Mouse (Mus musculus): ENCODE measurements around the gene Bbs9. TPM values are rescaled to one million over a fixed set of nuclear protein-coding genes. Genes with fewer than 3 reads are reported as not detected.

Gene Bbs9
- polyA plus RNA-seq, 1 experiment from 2014 or later: 15.0 TPM

DNA sequence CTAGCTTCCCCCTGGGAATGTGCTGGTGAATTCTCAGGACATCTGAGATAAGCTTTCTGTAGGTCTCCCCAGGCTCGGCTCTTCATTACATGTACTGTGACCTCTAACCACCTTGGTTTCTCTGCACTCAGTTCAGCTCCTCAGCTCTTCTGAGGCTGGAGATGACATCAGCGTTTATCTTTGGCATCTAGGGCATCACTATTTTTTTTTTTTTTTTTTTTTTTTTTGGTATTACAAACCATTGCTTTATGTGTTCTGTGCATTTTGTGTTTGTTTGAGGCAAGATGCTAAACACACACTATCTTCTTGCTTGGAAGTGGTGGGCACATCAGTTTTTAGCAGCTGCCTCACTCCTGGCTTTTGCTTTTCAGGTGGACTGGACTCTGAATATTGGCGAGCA is 102.8 kb downstream of the Bbs9 start:
- Histone ChIP-seq H3K27me3 (ENCODE audit: control insufficient read depth, insufficient read depth, low read length) (no peaks in the 10 kb centered on the region), H3K36me3 (replicated peaks; ENCODE audit: control insufficient read depth, insufficient read depth, low read depth, low read length) (no peaks in the 10 kb centered on the region), H3K9me3 (replicated peaks; ENCODE audit: control insufficient read depth, low read length) (no peaks in the 10 kb centered on the region), H3K27ac (replicated peaks; ENCODE audit: low read depth, low read length) (no peak overlapping the region), H3K4me3 (ENCODE audit: low read depth, low read length) (no peak overlapping the region), H3K4me2 (ENCODE audit: low read depth, low read length) (no peak overlapping the region), H3K4me1 (ENCODE audit: control insufficient read depth, insufficient read depth, low read length) (no peaks in the 10 kb centered on the region), H3K9ac (replicated peaks; ENCODE audit: low read length) (no peak overlapping the region)
- 88% methylated on average over 3 of the region's 3 CpGs for WGBS
- no peak for DNase-seq (ENCODE audit: low spot score)
- ATAC-seq (replicated peaks; ENCODE audit: insufficient number of reproducible peaks, low FRiP score, low TSS enrichment, low read depth): no peak

DNA sequence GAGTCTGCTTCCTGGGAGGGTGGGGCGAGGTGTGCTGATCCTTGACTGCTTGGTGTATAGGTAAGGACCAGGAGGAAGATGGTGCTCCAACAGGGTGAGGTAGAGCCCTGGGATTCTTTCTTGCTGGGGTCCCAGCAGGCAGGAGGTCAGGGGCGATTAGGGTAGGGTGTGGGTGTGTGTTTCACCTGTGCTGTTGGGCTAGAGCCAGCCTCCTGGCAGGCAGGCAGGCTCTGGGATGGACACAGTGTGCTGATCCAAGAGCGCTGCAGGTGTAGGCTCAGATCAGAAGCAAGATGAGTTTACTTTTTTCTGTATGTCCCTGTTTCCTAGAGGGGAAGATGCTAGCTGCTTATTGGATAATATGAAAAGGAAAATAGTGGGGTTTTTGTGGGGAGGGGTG is 108.7 kb downstream of the Bbs9 start:
- H3K27me3 ChIP-seq (ENCODE audit: control insufficient read depth, insufficient read depth, low read length): no peaks in the 10 kb centered on the region
- no peak for ATAC-seq (replicated peaks; ENCODE audit: insufficient number of reproducible peaks, low FRiP score, low TSS enrichment, low read depth)
- WGBS: 89% methylated on average over 3 of the region's 3 CpGs
- H3K4me2 ChIP-seq (ENCODE audit: low read depth, low read length): no peak overlapping the region
- DNase-seq (ENCODE audit: low spot score): no peak
- no peak overlapping the region for H3K9ac ChIP-seq (replicated peaks; ENCODE audit: low read length)
- no peak overlapping the region for H3K27ac ChIP-seq (replicated peaks; ENCODE audit: low read depth, low read length)
- no peaks in the 10 kb centered on the region for H3K36me3 ChIP-seq (replicated peaks; ENCODE audit: control insufficient read depth, insufficient read depth, low read depth, low read length)
- no peaks in the 10 kb centered on the region for H3K9me3 ChIP-seq (replicated peaks; ENCODE audit: control insufficient read depth, low read length)
- no peak overlapping the region for H3K4me3 ChIP-seq (ENCODE audit: low read depth, low read length)
- no peaks in the 10 kb centered on the region for H3K4me1 ChIP-seq (ENCODE audit: control insufficient read depth, insufficient read depth, low read length)

DNA sequence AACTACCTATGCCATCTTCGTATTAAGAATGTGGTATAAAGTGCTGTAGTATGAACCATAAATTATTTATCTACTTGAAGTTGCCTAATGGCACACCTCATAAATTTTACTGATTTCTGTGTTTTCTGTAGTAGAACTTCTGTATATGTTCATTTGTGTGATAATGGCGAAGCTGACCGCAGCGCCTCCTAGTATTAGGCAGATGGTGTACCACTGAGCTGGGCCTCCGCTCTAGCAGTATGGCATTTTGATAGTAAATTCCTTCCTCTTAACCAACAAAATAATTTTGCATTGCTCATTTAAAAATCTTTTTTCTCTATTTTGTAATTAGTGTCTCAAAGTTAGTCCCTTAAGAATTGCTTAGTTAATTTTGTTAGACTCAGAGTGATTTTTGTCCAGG is 117.5 kb downstream of the Bbs9 start:
- Histone ChIP-seq H3K27ac (replicated peaks; ENCODE audit: low read depth, low read length) (no peak overlapping the region), H3K9me3 (replicated peaks; ENCODE audit: control insufficient read depth, low read length) (no peaks in the 10 kb centered on the region), H3K36me3 (replicated peaks; ENCODE audit: control insufficient read depth, insufficient read depth, low read depth, low read length) (no peaks in the 10 kb centered on the region), H3K9ac (replicated peaks; ENCODE audit: low read length) (no peak overlapping the region), H3K27me3 (ENCODE audit: control insufficient read depth, insufficient read depth, low read length) (no peaks in the 10 kb centered on the region), H3K4me1 (ENCODE audit: control insufficient read depth, insufficient read depth, low read length) (no peaks in the 10 kb centered on the region), H3K4me2 (ENCODE audit: low read depth, low read length) (no peak overlapping the region), H3K4me3 (ENCODE audit: low read depth, low read length) (no peak overlapping the region)
- 94% methylated on average over 5 of the region's 5 CpGs for WGBS
- no peak for ATAC-seq (replicated peaks; ENCODE audit: insufficient number of reproducible peaks, low FRiP score, low TSS enrichment, low read depth)
- DNase-seq (ENCODE audit: low spot score): no peak

DNA sequence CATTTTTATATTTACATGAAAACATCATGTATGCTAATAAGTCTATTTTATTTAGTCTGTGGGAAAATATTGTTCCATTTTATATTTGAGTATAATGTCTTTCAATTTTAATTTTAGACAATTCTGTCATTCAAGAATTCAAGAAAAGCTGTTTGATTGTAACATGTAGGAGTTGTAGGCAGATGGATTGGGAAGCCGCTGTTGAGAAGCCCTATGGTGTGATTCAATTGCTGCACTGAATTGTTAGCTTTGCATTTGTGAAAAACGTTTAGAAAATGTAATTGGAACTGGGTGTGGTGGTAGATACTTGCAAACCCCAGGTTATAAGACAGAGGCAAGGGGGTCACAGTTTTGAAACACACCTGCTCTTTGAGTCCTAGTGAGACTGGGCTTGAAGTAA is 121.1 kb downstream of the Bbs9 start:
- no peak overlapping the region for H3K9ac ChIP-seq (replicated peaks; ENCODE audit: low read length)

DNA sequence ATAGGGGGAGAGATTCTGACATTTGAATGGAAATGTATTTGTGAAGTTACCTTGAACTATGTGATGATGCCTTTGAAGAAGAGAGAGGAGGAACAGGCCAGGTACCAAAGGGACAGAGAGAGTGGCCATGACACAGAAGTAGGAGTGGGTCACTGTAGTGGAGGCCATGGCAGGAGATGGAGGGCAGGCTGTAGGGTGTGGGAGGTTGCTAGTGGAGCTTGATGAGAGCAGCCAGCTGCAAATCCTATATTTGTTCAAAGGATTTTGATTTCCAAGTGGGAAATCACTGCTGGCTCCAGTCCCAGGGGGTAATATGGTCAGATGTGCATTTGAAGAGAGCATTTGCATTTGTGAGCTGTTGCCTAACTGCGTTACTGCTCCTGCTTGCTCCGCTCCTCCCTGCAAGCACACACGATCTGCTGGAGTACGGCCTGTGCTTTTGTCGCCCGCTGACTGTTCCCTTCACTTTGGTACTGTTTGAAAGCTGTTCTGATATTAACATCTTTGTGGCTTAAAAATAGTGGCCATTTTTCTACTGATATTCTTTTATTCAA is 137.8 kb downstream of the Bbs9 start:
- Histone ChIP-seq H3K27ac (replicated peaks; ENCODE audit: low read depth, low read length) (no peak overlapping the region), H3K4me3 (ENCODE audit: low read depth, low read length) (no peak overlapping the region), H3K4me1 (ENCODE audit: control insufficient read depth, insufficient read depth, low read length) (no peaks in the 10 kb centered on the region), H3K9ac (replicated peaks; ENCODE audit: low read length) (no peak overlapping the region), H3K36me3 (replicated peaks; ENCODE audit: control insufficient read depth, insufficient read depth, low read depth, low read length) (no peaks in the 10 kb centered on the region), H3K4me2 (ENCODE audit: low read depth, low read length) (no peak overlapping the region), H3K27me3 (ENCODE audit: control insufficient read depth, insufficient read depth, low read length) (no peaks in the 10 kb centered on the region), H3K9me3 (replicated peaks; ENCODE audit: control insufficient read depth, low read length) (no peaks in the 10 kb centered on the region)
- DNase-seq (ENCODE audit: low spot score) (no peak), ATAC-seq (replicated peaks; ENCODE audit: insufficient number of reproducible peaks, low FRiP score, low TSS enrichment, low read depth) (no peak)
- 91% methylated on average over 6 of the region's 6 CpGs for WGBS

More for the DNA sequence above, 121.1 kb downstream of the Bbs9 start:
- DNase-seq (ENCODE audit: low spot score): no peak
- H3K9me3 ChIP-seq (replicated peaks; ENCODE audit: control insufficient read depth, low read length): no peaks in the 10 kb centered on the region
- ATAC-seq (replicated peaks; ENCODE audit: insufficient number of reproducible peaks, low FRiP score, low TSS enrichment, low read depth): no peak
- H3K27me3 ChIP-seq (ENCODE audit: control insufficient read depth, insufficient read depth, low read length): no peaks in the 10 kb centered on the region
- WGBS: 48% methylated on average over 2 of the region's 2 CpGs
- no peaks in the 10 kb centered on the region for H3K36me3 ChIP-seq (replicated peaks; ENCODE audit: control insufficient read depth, insufficient read depth, low read depth, low read length)
- H3K27ac ChIP-seq (replicated peaks; ENCODE audit: low read depth, low read length): no peak overlapping the region
- no peak overlapping the region for H3K4me2 ChIP-seq (ENCODE audit: low read depth, low read length)
- H3K4me3 ChIP-seq (ENCODE audit: low read depth, low read length): no peak overlapping the region
- H3K4me1 ChIP-seq (ENCODE audit: control insufficient read depth, insufficient read depth, low read length): no peaks in the 10 kb centered on the region

DNA sequence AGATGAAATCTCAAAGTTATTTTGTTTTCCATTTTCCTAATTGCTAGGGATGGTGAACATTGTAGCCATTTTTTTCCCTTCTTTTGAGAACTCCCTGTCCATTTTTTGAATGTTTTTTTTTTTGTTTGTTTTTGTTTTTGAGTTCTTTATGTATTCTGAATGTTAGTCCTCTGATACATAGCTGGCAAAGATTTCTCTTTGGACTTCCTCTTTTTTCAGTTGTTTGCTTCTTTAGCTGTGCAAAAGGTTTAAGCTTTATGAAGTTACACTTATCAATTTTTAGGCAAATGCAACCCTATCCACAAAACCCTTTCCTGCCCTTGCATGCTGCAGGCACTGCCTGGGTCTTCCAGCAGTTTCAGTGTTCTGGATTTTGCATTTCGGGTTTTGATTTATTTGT is 143.7 kb downstream of the Bbs9 start:
- Histone ChIP-seq H3K4me1 (ENCODE audit: control insufficient read depth, insufficient read depth, low read length) (no peaks in the 10 kb centered on the region), H3K4me3 (ENCODE audit: low read depth, low read length) (no peak overlapping the region), H3K27ac (replicated peaks; ENCODE audit: low read depth, low read length) (no peak overlapping the region), H3K9ac (replicated peaks; ENCODE audit: low read length) (no peak overlapping the region), H3K9me3 (replicated peaks; ENCODE audit: control insufficient read depth, low read length) (no peaks in the 10 kb centered on the region), H3K4me2 (ENCODE audit: low read depth, low read length) (no peak overlapping the region), H3K27me3 (ENCODE audit: control insufficient read depth, insufficient read depth, low read length) (no peaks in the 10 kb centered on the region), H3K36me3 (replicated peaks; ENCODE audit: control insufficient read depth, insufficient read depth, low read depth, low read length) (no peaks in the 10 kb centered on the region)
- DNase-seq (ENCODE audit: low spot score) (no peak), ATAC-seq (replicated peaks; ENCODE audit: insufficient number of reproducible peaks, low FRiP score, low TSS enrichment, low read depth) (no peak)
- WGBS: 89% methylated on average over 1 of the region's 1 CpGs

DNA sequence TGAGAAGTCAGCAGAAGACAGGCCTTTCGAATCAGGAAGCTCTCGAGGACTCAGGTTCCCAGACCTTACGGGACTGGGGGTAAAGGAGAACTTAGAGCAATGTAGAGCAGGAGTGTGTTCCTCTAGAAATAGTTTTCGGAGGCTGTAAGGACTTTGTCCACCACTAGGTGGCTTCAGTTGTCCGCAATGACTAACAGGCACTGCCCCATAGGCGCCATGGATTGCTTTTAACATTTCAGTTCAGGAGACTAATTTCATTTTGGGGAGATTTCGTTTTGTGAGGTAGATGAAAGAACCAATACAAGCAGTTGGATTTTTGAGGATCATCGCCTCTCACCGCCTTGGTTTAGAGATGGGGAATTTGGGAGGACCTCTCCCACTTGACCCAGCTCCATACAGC is 149.5 kb downstream of the Bbs9 start:
- no peak overlapping the region for H3K9ac ChIP-seq (replicated peaks; ENCODE audit: low read length)
- H3K4me3 ChIP-seq (ENCODE audit: low read depth, low read length): no peak overlapping the region
- H3K27ac ChIP-seq (replicated peaks; ENCODE audit: low read depth, low read length): no peak overlapping the region
- no peaks in the 10 kb centered on the region for H3K27me3 ChIP-seq (ENCODE audit: control insufficient read depth, insufficient read depth, low read length)
- ATAC-seq (replicated peaks; ENCODE audit: insufficient number of reproducible peaks, low FRiP score, low TSS enrichment, low read depth) (no peak), DNase-seq (ENCODE audit: low spot score) (peak; percentile 75)
- no peaks in the 10 kb centered on the region for H3K36me3 ChIP-seq (replicated peaks; ENCODE audit: control insufficient read depth, insufficient read depth, low read depth, low read length)
- 44% methylated on average over 9 of the region's 9 CpGs for WGBS
- no peak overlapping the region for H3K4me2 ChIP-seq (ENCODE audit: low read depth, low read length)
- no peaks in the 10 kb centered on the region for H3K4me1 ChIP-seq (ENCODE audit: control insufficient read depth, insufficient read depth, low read length)
- no peaks in the 10 kb centered on the region for H3K9me3 ChIP-seq (replicated peaks; ENCODE audit: control insufficient read depth, low read length)

DNA sequence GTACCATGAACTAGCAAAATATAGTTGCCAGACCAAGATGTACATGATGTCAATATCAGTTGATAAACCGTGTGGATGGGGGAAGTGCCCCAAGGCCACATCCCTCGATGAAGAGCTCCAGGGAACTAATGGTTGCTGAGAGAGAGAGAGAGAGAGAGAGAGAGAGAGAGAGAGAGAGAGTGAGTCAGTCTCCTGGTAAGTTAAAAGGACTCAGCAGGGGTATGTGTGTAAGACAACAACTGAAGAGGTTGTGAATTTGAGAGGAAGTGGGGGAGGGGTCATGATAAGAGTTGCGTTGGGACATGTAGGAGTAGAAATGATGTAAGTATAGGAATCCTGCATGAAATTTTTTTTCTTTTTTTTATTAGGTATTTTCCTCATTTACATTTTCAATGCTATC is 150.5 kb downstream of the Bbs9 start:
- ATAC-seq (replicated peaks; ENCODE audit: insufficient number of reproducible peaks, low FRiP score, low TSS enrichment, low read depth) (no peak), DNase-seq (ENCODE audit: low spot score) (no peak)
- Histone ChIP-seq H3K4me3 (ENCODE audit: low read depth, low read length) (no peak overlapping the region), H3K36me3 (replicated peaks; ENCODE audit: control insufficient read depth, insufficient read depth, low read depth, low read length) (no peaks in the 10 kb centered on the region), H3K9me3 (replicated peaks; ENCODE audit: control insufficient read depth, low read length) (no peaks in the 10 kb centered on the region), H3K4me1 (ENCODE audit: control insufficient read depth, insufficient read depth, low read length) (no peaks in the 10 kb centered on the region), H3K27me3 (ENCODE audit: control insufficient read depth, insufficient read depth, low read length) (no peaks in the 10 kb centered on the region), H3K4me2 (ENCODE audit: low read depth, low read length) (no peak overlapping the region), H3K27ac (replicated peaks; ENCODE audit: low read depth, low read length) (no peak overlapping the region), H3K9ac (replicated peaks; ENCODE audit: low read length) (no peak overlapping the region)
- 76% methylated on average over 3 of the region's 3 CpGs for WGBS
